Mouse (Mus musculus) lung, adult 2 months (tissue): ENCODE measurements at regions not wholly inside any gene's neighbourhood (a gene's known extent, or its start where the extent isn't known, plus 50 kb on each side); places are given as distances from the start of the nearest gene placed in this dataset.

ENCODE experiments used
- CTCF ChIP-seq: fragments of 200-500 bp; IDR thresholded peaks from 2 replicates; pipeline ENCODE4 v1.5.1; 2011; ENCODE audit warnings: mild to moderate bottlenecking, low read length, control low read depth; ENCODE audit not compliant: insufficient read depth
- POLR2A ChIP-seq: fragments of 200-500 bp; IDR thresholded peaks from 2 replicates; pipeline ENCODE4 v1.6.1; 2011; ENCODE audit warnings: low read depth, mild to moderate bottlenecking, control low read depth, low read length, borderline replicate concordance; ENCODE audit errors: extremely low read depth

- no peak for TF ChIP-seq CTCF
- no peak for TF ChIP-seq POLR2A
These were observed 53.2 kb upstream of the Usp27x start for GRCm38 (mm10) chrX:7428621-7429523.
